Mouse (Mus musculus) megakaryocyte, embryonic 14.5 days (primary cell): ENCODE results near the gene Allc.

ENCODE experiments used
- FLI1 ChIP-seq: IDR thresholded peaks from 2 replicates; pipeline ENCODE4 v1.6.1; 2012; ENCODE audit warnings: low read length, inconsistent platforms, mixed read lengths
- GATA1 ChIP-seq: IDR thresholded peaks from 3 replicates; pipeline ENCODE4 v1.6.1; 2012; ENCODE audit warnings: mixed read lengths, low read length, inconsistent platforms, borderline replicate concordance

- no peak for TF ChIP-seq GATA1
- no peak for TF ChIP-seq FLI1
Observed at GRCm38 (mm10) chr12:28589090-28589868, 7.0 kb upstream of the Allc start.
